Mouse (Mus musculus): ENCODE data around the gene Ctss.
"Not testable (repeated sequence)": the region's sequence is repeated elsewhere in the genome, so short reads cannot be mapped to it uniquely, and the experiment has no call there.

Ctss gene

GRCm38 (mm10) chr3:95534927-95535326 is 8.3 kb downstream of the Ctss start:
- no peak for DNase-seq (ENCODE audit: low spot score)

GRCm38 (mm10) chr3:95538936-95539335 is 12.3 kb downstream of the Ctss start:
- DNase-seq (ENCODE audit: low spot score), result no peak

- no peak for DNase-seq (ENCODE audit: low spot score)
Observed at GRCm38 (mm10) chr3:95539837-95540236, 13.3 kb downstream of the Ctss start.

- DNase-seq (ENCODE audit: low spot score), result not testable (repeated sequence)
Observed at GRCm38 (mm10) chr3:95541186-95541585, 14.6 kb downstream of the Ctss start.

- no peak for DNase-seq (ENCODE audit: low spot score)
Observed at GRCm38 (mm10) chr3:95542171-95542570, 15.6 kb downstream of the Ctss start.

- no peak for DNase-seq (ENCODE audit: low spot score)
Observed at GRCm38 (mm10) chr3:95542981-95543380, 16.4 kb downstream of the Ctss start.

GRCm38 (mm10) chr3:95550176-95550575 is 23.6 kb downstream of the Ctss start:
- no peak for DNase-seq (ENCODE audit: low spot score)

GRCm38 (mm10) chr3:95553986-95554385 is 27.4 kb downstream of the Ctss start:
- DNase-seq (ENCODE audit: low spot score), result no peak

- DNase-seq (ENCODE audit: low spot score), result no peak
Observed at GRCm38 (mm10) chr3:95559437-95559836, 32.9 kb downstream of the Ctss start, which contains the start of gene Hormad1. Gene Hormad1 (plus strand): TSS chr3:95559677.

GRCm38 (mm10) chr3:95560738-95561137 is 34.2 kb downstream of the Ctss start:
- DNase-seq (ENCODE audit: low spot score), result no peak

GRCm38 (mm10) chr3:95561826-95562225 is 35.2 kb downstream of the Ctss start:
- DNase-seq (ENCODE audit: low spot score), result no peak

GRCm38 (mm10) chr3:95569585-95569984 is 43.0 kb downstream of the Ctss start:
- DNase-seq (ENCODE audit: low spot score), result no peak

- DNase-seq (ENCODE audit: low spot score), result no peak
Observed at GRCm38 (mm10) chr3:95587754-95588603, 61.4 kb downstream of the Ctss start.

GRCm38 (mm10) chr3:95588604-95589086 is 62.1 kb downstream of the Ctss start, which contains the start of gene Golph3l:
Gene Golph3l (plus strand): TSS chr3:95588934.
- peak; percentile 98 for DNase-seq (ENCODE audit: low spot score)

- no peak for DNase-seq (ENCODE audit: low spot score)
Observed at GRCm38 (mm10) chr3:95598734-95599133, 72.1 kb downstream of the Ctss start.

GRCm38 (mm10) chr3:95601287-95601686 is 74.7 kb downstream of the Ctss start:
- DNase-seq (ENCODE audit: low spot score), result no peak
